Mouse (Mus musculus) 3T3-L1 (cell line): ENCODE measurements around the gene Atoh7.
"Not testable (repeated sequence)": the region's sequence is repeated elsewhere in the genome, so short reads cannot be mapped to it uniquely, and the experiment has no call there.

Source experiments
- DNase-seq: peaks from one replicate; pipeline ENCODE4 v3.0.0-alpha.2; 2015; ENCODE audit warnings: low read depth, low spot score

Atoh7 gene

DNA sequence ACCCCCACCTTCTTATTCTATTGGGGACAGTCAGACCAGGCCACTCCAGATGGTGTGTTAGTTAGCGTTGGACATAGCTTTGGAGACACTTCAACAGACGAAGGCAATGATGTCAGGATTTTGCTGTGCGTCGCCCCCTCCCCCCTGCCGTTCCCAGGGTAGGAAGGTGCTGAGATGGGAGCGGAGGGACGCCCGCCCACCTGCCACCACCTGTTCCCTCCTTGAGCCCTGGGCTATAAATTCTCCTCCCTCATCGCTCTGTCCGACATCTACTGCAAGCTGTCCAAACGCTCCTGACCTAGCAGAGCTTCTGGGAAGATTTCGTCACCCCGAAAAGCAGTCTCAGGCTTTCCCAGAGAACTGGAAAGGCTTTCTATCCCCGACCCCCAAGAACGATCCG lies at the start of gene Atoh7:
TSS of gene Atoh7 (plus strand) at position 131 of the 400 bp plus-strand sequence.
- DNase-seq: no peak

DNA sequence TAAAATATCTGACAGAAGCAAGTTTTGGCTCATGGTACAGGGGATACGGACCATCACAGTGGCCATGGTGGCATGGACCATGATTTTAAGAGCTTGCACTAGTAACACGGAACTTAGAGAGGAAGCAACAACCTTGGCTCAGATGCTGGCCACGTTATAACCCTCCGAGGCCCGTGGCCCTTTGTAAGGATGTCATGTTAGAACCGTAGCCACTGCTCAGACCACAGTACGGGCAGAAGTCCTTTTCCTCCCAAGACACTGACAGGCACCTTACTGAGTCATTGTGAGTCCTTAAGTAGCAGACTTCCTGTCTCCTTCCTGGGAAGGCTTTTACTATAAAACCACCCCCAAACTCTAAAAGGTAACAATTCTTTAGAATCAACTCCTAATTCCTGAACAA lies 48.2 kb upstream of the Atoh7 start:
- DNase-seq: no peak

DNA sequence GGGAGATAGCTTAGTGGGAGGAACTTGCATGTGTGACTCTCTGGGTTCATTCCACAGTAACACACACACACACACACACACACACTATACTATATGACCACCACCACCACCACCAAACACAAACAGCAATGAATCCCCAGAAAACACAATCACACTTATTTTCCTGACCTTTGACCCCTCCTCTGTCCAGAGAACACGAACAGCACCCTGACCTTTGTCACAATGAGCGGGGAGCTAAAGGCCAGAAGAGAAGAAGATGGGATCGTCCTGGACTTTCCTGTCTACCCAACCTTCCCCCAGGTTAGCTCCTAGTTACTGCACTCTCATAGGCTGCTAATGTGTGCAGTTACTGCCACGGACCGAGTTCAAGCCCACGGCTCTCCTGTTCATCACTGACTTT lies 47.4 kb upstream of the Atoh7 start:
- no peak for DNase-seq

DNA sequence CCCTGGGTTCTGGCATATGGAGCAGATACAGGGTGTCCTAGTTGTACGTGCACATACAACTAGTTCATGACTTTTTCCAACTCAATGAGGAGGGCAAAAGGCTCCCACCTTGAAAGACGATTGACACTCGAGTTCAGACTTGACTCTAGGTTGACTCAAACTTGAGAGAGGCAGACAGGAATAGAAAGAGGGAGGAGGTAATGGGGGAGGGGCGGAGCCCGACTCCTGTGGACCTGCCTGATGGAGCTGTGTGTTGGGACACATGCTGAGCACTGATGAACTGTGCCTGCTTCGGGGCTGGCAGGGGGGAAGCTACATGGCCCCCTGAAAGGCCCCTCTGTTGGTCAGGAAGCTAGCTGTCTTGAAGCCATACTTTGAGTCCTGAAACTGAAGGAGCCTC lies 46.4 kb upstream of the Atoh7 start:
- no peak for DNase-seq

DNA sequence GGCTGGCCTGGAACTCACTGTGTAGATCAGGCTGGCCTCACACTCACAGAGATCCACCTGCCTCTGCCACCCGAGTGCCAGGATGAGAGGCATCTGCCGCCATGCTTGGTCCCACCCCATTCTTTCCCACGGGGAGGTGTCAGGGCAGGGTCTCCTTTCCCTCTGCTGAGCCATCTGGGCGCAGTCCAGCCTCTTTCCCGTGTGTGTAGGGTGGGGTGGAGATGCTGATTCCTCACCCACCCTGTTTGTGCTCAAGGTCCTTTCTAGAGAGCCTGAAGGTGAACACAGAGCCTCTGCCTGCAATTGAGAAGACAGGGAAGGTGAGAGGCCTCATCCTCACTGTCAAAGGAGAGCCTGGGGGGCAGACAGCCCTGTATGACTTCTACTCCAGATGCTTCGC lies 45.4 kb upstream of the Atoh7 start:
- not testable (repeated sequence) for DNase-seq

DNA sequence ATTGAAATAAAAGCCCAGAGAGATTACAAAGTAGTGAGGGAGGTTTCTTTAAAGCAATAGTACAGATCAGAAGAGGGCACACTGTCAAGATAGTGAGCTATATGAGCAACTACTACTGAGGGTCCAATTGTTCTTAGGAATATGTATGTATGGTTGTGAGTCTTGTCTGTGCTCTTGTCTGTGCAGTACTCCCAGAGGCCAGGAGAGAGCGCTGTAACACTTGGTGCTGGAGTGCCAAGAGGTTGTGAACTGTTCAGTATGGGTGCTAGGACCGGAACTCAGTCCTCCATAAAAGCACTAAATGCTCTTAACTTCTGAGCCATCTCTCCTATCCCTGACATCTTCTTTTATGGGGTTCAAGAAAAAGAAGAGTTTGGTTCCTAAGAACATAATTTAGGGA lies 44.9 kb upstream of the Atoh7 start:
- DNase-seq: no peak

DNA sequence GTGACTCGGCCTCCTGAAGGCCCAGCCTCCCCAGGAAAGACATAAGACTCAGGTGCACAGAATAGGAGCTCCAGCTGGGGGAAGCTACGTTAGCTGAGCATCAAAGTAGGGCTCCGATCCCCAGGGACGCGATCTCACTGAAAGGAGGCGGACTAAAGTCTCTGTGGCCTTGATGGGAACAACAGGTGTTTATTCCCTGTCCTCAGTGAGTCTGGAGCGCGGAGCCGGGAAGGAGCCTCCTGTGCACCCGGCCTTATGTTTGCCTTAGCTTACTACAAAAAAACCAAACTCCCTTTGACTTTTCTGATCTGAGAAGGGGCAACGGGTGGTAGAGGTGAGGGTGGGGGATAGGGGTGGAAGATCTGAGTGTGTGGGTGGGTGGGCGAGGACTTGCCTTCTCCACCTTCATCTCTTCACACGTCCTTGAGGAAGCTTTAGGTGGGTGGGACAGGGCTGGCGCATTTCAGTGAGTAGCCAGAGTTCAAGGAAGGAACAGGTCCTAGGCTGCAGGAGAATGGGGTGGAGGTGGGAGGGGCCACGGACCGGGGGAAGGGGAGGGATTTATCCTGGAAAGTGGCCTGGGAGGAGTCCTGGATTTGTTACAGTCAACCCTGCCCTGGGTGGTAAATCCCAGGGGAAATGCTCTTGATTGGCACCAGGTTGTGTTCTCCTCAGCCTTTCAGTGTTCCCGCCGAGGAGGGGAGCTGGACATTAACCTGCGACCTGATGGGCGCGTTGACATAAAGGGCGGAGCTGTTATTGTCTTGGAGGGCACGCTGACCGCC lies 42.3 kb upstream of the Atoh7 start:
- DNase-seq: no peak

DNA sequence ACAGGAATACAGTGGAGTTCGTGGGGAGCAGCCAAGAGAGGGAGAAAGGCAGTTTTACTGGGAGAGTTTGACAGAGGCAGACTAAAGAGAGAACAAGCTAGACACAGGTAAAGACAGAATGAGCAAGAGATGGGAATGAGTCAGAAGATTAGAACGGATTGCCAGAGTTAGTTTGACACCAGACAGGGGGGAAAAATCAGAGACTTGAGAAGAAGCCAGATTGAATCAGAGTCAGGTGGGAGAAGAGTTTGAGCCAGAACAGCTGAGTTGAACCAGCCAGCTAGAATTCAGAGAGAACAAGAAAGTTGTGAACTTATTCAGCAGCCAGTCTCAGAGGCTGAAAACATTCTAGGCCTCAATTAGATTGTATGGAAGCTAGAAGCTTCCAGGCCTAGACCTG lies 39.6 kb upstream of the Atoh7 start, which contains the start of gene Pbld1:
TSS of gene Pbld1 (plus strand) at position 301 of the 400 bp plus-strand sequence.
- no peak for DNase-seq

DNA sequence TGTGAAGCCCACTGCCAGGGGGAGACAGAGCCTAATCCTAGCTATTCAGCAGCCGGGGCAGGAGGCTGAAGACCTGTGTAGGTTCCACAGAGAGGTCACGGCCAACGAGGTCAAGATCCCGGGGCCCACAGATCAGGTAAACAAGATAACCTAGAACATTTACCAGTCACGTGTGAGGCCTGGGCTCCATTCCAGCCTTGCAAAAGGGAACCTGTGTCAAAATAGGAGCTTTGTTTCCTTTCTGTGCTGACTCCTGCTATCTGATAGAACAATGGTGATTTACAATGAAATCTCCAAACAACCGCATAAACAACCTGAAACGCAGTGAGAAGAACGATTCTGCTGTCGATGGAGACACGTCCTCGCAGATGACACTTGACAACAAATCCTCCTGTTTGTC lies 39.0 kb upstream of the Atoh7 start:
- DNase-seq: no peak

DNA sequence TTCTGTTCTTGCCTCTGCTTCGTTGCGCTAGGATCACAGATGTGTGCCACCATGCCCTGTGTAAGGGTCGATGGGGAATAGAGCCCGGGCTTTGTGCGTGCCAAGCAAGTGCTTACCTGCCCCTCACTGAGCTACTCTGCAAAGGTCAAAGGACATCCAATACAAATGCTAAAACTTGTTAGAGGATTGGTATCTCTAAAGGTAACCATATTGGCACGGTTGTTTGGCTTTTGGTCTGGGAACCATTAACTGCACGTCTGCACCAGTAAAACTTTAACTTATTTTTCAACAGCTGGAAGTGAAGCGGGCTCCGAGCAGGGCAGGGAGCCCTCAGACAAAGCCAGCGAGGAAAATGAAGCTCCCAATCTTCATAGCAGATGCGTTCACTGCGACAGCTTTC lies 38.2 kb upstream of the Atoh7 start:
- no peak for DNase-seq

DNA sequence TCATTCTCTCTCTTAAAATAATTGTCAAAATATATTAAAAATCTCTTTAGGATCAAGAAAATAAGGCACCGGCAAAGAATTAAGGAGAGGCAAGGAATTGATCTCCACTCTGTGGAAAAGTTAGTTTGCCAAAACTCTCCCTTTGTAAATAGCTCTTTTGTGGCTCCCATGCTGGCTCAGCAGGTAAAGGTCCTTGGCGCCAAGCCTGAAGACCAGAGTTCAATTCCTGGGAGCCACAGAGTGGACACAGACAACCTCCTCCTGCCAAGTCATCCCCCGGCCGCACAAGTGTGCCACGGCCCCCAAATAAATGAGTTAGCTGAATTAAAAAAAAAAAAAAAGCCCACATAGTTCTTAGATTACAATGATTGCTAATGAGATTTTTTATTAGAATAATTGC lies 36.8 kb upstream of the Atoh7 start:
- no peak for DNase-seq

DNA sequence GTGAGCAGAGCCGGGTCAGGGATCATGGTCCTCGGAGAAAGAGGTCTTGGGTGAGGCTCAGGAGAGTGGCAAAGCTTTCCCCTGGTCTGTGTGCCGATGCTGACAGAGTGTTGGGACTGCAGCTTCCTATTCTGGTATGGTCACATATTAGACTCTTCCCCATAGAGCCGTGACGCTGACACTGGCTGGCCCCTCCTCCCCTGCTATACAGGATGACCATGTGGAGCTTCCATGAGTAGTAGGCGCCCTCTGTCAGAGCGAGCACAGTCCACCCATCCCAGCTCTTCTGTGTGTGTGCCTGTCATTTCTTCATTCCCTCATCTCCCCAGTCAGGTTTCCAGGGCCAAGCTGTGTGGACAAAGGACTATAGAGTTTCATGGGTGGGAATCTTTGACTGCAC lies 36.1 kb upstream of the Atoh7 start:
- DNase-seq: no peak

DNA sequence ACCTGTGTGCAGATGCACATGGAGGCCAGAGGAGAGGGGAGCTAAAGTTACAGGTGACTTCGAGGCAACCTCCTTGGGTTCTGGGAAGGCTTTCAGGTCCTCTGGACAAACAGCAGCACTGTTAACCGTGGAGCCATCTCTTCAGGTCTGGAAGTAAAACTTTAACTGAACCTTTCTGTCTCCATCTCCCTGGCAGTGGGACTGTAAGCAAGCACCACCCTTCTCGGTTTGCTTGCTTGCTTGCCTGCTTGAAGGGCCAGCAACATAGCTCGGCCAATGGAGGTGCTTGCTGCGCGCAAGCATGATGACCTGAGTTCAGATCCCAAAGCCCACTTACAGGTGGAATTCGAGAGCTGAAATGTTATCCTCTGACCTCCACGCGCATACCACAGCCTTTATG lies 34.9 kb upstream of the Atoh7 start:
- DNase-seq: no peak

DNA sequence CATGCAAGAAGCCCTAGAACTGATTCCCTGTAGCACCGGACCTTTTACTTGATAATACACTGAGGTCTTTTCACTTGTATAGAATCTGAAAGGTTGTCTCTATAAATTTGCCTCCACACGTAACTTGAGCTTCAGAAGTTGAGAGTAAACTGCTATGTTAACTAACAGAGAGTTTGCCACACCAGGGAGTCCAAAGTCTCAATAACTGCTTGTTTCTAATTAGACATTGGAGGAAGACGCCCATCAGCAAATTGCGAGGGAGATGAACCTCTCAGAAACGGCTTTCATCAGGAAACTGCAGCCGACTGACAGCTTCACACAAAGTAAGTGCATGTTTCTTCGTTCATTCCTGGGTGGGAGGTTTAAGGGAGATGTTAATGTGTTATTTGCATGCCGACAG lies 33.9 kb upstream of the Atoh7 start:
- no peak for DNase-seq

DNA sequence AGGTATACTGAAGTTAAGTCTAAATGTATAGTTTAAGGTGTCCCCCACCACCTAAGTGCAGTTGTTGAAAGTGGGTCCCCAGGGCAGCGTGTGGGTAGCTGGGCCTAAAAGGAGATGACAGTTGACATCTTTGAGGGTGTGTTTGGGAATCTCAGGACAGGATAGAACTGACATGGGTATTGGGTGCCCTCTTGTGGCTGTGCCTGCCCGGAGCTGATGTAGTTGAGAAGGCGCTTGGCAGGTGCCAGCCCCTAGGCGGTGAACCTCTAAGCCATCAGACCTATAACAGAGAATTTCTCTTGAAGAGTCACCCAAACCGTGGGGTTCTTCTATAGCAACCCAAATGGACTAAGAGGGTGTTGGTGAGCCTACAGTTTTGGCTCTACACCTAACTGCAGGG lies 33.5 kb upstream of the Atoh7 start:
- peak; percentile 80 for DNase-seq

DNA sequence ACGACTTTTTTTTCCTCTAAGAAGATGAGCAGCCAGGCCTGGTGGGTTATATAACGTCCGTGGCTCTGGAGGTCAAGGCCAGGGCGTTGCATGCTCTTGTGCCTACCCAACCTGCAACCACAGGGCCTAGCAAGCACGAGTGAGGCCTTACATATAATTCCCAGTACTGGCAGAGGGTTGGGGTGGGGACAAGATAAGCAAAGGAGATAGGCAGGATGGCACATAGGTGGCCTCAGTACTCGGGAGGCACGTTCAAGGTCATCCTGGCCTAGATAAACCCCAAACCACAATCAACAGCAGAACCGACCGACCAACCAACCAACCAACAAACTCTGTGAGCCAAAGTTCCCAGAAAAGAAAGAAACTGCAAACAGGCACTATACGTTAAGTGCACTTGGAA lies 13.1 kb upstream of the Atoh7 start:
- no peak for DNase-seq

DNA sequence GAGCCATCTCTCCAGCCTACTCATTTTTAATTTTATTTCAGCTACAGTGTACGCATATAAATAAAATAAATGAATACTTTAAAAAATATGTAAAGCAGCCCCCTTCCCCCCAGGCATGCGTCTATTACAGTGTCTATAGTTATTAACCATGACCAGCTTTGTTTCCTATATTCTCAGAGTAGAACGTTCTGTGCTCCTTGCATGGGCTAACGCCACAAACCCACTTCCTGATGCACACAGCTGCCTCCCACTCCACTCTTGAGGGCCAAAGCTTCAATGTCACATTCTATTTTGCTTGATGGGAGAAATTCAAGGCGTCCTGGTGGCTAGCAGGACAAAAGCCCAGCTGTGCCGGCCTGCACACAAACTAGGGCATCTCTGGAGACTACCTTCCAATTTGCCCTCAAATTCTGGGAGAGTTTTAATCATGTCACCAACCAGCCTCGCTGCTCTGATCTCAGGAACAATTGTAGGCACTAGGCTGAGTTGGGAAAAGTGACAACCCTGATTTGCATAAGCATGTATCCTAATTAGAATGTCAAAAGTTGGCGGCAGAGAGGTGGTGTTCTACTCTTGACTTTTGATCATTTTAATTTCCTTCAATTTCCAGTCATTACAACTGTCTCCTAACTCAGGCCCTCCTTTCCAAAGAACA lies 10.2 kb upstream of the Atoh7 start:
- no peak for DNase-seq

DNA sequence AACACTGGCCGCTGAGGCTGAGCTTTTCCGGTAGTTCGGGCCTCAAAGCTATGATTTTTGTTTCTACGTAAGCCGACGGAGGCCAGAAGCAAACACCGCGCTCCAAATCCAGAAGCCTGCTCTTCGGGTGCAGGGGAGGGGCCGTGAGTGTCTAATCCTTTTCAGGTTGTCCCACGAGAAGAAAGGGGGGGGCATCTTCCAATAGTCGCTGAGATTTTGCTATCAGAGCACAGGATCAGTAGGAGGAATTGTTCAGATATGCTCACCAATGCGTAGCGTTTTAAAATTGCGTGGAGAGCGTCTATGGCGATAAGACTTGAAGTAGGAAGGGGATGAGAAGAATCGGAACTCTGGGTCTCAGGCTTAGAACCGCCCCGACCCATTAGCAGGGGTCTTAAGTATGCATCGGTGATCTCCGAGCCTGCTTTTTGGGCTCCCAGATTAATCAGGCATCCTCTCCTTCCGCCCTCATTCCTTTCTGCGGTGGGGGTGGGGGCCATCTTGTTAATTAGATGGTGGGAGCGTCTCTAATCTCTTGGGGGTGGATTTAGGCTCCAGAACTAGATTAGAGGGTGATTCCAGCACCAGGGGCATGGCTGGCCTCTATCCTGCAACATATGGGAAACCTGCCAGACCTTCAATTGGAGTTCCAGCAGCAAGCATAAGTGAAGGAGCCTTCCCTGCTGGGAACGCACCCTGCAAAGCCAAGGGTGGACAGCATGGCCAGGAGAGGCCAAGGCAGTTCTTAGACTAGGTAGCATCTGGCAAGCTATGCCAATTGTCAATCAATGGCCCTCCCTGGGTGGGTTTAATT lies 9.5 kb upstream of the Atoh7 start:
- no peak for DNase-seq

DNA sequence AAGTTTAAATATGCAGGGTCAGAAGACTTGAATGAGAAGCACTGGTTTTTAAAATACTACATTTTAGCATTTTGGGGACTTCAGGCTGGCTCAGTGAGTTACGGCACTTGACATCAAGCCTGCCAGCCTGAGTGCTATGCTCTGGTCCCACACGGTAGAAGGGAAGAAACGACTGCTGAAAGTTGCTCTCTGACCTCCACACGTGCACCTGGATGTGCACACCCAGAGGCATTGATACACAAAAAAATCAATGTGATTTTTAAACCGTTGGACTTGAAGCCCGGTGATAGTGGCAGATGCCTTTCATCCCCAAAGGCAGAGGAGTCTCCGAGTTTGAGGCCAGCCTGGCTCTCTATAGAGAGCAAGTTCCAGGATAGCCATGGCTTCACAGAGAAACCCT lies 7.5 kb upstream of the Atoh7 start:
- no peak for DNase-seq

DNA sequence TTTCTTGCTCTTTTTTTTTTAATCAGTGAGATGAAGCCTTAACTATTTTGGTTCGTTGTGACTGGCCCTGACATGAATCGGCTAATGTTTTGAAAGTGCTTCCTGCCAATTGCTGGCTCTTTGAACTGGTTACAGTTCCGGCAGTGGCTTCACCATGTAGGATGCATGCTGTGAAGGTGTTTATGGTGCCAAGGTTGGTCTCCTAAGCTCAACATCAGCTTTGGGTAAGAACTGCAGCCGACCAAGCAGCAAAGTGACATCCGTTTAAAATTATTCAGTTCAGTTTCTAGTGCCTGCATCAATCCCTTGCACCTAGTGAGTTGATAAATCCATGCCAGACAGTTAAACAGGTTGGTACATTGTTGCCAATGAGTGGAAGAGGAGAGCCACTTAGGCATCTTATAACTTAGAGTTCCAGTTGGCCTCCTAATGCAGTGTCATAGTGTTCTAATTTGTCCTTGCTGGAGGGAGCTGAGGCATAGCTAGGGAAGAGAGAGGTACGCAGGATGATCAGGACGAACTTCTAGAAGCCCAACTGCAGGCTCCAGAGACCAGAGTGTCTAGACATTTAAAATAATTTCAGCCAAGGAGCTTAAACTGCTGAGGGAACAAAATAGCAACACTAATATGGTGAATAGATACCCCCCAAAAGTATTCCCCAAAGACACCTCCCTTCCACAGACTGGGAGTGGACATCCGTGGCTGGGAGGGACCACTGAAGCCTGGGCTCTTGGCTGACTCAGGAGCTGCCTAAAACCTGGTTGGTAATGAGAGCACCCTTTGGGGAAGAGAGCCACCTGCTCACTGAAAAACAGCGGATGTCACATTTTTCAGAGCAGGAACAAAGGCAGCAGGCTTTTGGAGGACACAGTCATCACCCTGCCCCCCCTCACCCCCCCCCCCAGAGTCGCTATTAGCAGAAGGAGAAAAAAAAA lies 6.6 kb upstream of the Atoh7 start:
- no peak for DNase-seq

DNA sequence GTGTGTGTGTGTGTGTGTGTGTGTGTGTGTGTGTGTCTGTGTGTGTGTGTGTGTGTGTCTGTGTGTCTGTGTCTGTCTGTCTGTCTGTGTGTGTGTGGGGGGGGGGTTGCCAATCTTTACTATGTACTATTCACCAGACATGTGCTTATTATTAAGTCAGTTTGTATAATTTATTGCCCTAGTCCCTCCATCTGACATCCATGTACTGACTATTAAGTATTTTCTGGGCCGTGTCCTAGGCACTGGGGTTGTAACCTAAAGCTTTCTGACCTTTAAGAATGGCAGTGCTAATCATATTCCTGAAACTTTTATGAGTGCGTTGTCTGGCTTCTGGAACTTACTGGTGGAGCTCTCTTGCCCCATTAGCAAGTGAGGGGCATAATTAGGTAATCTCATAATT lies 2.7 kb upstream of the Atoh7 start:
- DNase-seq: no peak
